Mouse (Mus musculus): ENCODE results near the gene Cntn4.

DNA sequence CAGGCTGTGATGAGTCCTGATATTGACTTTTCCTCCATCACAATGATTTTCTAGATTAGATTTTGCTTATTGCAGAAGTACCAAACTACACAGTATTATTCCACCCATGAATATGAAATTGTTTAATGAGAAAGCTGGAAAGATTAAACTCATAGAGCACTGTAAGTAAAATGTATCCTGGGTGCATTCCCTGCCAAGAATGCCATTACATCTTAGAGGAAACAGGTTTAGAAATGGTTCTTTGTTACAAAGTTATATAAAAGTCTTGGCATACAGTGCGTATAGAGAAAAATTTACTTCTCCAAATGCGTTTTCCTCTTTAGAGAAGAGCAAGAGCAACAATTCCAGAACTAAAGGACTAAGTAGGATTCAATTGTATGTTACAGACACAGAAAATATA lies 261.8 kb downstream of the Cntn4 start:
- TF ChIP-seq CTCF (IDR thresholded peaks at IDR 0.05; ENCODE audit: borderline replicate concordance, control insufficient read depth, extremely low read depth, insufficient read depth, low read length, poor library complexity) (no peak), POLR2A (IDR thresholded peaks at IDR 0.05; ENCODE audit: control insufficient read depth, extremely low read depth, insufficient read depth, low read length, poor library complexity) (no peak)

All from thymus, adult 2 months (tissue).